Mouse (Mus musculus) heart, adult 2 months (tissue): ENCODE measurements at regions not wholly inside any gene's neighbourhood (a gene's known extent, or its start where the extent isn't known, plus 50 kb on each side); places are given as distances from the start of the nearest gene placed in this dataset.

Experiments used
- CTCF ChIP-seq: fragments of 200-600 bp; IDR thresholded peaks from 2 replicates; pipeline ENCODE4 v1.8.1; 2022; ENCODE audit warnings: antibody characterized with exemption, mild to moderate bottlenecking, moderate library complexity
- POLR2A ChIP-seq: fragments of 200-500 bp; IDR thresholded peaks from 2 replicates; pipeline ENCODE4 v1.6.1; 2011; ENCODE audit warnings: mild to moderate bottlenecking, low read depth, low read length, control low read depth; ENCODE audit not compliant: insufficient read depth

- TF ChIP-seq CTCF (no peak), POLR2A (no peak)
Measured at GRCm38 (mm10) chr7:133521936-133522335, 80.0 kb downstream of the Tex36 start.
